Mouse (Mus musculus) embryonic facial prominence, embryonic 12.5 days (tissue): ENCODE measurements at regions not wholly inside any gene's neighbourhood (a gene's known extent, or its start where the extent isn't known, plus 50 kb on each side); places are given as distances from the start of the nearest gene placed in this dataset.

ENCODE experiments used
- ATAC-seq: fragments of 200-750 bp; cut with Nextera tagmentation; 2 replicates; pipeline ENCODE4 v1.8.0; 2017; ENCODE audit not compliant: insufficient number of reproducible peaks, insufficient read depth, low FRiP score, low TSS enrichment
- H3K27ac ChIP-seq: fragments of 300-500 bp; sonication (generic); 2 replicates; pipeline ENCODE4 v1.5.1; 2016; ENCODE audit warnings: mild to moderate bottlenecking
- H3K27me3 ChIP-seq: fragments of 300-500 bp; sonication (generic); 2 replicates; pipeline ENCODE4 v1.6.1; 2016; ENCODE audit warnings: mild to moderate bottlenecking, moderate library complexity
- H3K36me3 ChIP-seq: fragments of 300-500 bp; sonication (generic); 2 replicates; pipeline ENCODE4 v1.6.1; 2016; ENCODE audit warnings: mild to moderate bottlenecking
- H3K4me1 ChIP-seq: fragments of 300-500 bp; sonication (generic); 2 replicates; pipeline ENCODE4 v1.6.1; 2016
- H3K4me2 ChIP-seq: fragments of 300-500 bp; sonication (generic); replicated peaks from 2 replicates; pipeline ENCODE4 v1.6.1; 2016; ENCODE audit warnings: mild to moderate bottlenecking, moderate library complexity
- H3K4me3 ChIP-seq: fragments of 300-500 bp; sonication (generic); 2 replicates; pipeline ENCODE4 v1.5.1; 2016; ENCODE audit warnings: mild to moderate bottlenecking
- H3K9ac ChIP-seq: fragments of 300-500 bp; sonication (generic); 2 replicates; pipeline ENCODE4 v1.6.1; 2016; ENCODE audit warnings: mild to moderate bottlenecking, moderate library complexity
- H3K9me3 ChIP-seq: fragments of 300-500 bp; sonication (generic); 2 replicates; pipeline ENCODE4 v1.6.1; 2016; ENCODE audit warnings: mild to moderate bottlenecking, moderate library complexity
- WGBS: fragments of 180-500 bp; shearing (Covaris S2); methylation state at CpG from one replicate; pipeline ENCODE4 v1.1.7; 2016; 5-methylcytosine and 5-hydroxymethylcytosine counted together

DNA sequence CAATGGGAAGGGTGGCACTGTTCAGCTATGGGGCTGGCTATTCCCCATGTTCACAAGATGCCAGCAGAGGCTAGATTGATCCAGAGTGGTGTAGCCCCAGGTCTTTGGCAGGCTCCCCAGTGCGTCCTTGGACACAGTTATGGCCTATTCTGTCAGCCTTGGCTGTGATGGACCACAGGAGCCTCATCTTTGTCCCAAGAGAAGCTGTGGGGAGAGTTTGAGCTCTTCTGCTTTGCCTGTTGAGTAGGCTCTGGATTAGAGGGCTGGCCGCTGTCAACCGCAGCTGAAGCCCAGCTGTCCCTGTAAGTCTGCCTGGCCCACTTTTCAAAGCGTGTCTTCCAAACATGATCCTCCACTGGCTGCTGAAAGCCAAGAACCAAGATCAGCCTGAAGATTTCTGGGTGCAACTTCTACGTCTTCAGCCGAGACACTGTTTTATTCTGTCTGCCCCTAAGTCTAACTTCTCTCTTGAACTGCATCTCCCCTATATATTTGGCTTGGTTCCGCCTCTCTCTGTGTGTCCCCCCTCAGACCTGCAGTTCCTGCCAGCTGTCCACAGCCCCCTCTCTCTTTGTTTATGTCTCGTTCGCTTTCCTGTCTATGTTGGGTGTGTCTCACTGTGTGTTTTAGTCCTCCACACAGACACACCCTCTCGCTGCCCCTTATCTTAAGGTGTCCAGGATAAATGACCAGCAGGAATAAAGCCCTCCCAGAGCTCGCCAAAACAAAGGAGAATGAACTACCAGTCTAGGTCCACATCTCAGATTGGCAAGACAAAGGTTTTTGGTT, 56.7 kb upstream of the Dlg1 start:
- no peak overlapping the region for H3K9ac ChIP-seq
- H3K4me1 ChIP-seq, result no peaks in the 10 kb centered on the region
- no peaks in the 10 kb centered on the region for H3K9me3 ChIP-seq
- no peak overlapping the region for H3K4me3 ChIP-seq
- H3K4me2 ChIP-seq, result no peak overlapping the region
- no peaks in the 10 kb centered on the region for H3K27me3 ChIP-seq
- ATAC-seq, result no peak
- H3K27ac ChIP-seq, result peak overlapping the region; percentile 36
- 80% methylated on average over 11 of the region's 11 CpGs for WGBS
- H3K36me3 ChIP-seq, result no peaks in the 10 kb centered on the region

GRCm38 (mm10) chr16:31608964-31609363, 54.3 kb upstream of the Dlg1 start:
- WGBS, result 77% methylated on average over 7 of the region's 7 CpGs
- no peak for ATAC-seq
- H3K9me3 ChIP-seq, result no peaks in the 10 kb centered on the region
- no peak overlapping the region for H3K27ac ChIP-seq
- H3K9ac ChIP-seq, result no peak overlapping the region
- no peaks in the 10 kb centered on the region for H3K27me3 ChIP-seq
- H3K4me2 ChIP-seq, result no peak overlapping the region
- no peaks in the 10 kb centered on the region for H3K4me1 ChIP-seq
- H3K4me3 ChIP-seq, result no peak overlapping the region
- no peaks in the 10 kb centered on the region for H3K36me3 ChIP-seq

- Histone ChIP-seq H3K9ac (no peak overlapping the region), H3K9me3 (no peaks in the 10 kb centered on the region), H3K27me3 (no peaks in the 10 kb centered on the region), H3K4me1 (no peaks in the 10 kb centered on the region), H3K27ac (no peak overlapping the region), H3K4me2 (no peak overlapping the region), H3K4me3 (no peak overlapping the region), H3K36me3 (no peaks in the 10 kb centered on the region)
- 81% methylated on average over 10 of the region's 10 CpGs for WGBS
- ATAC-seq, result no peak
Measured at GRCm38 (mm10) chr16:31609394-31610172, 53.7 kb upstream of the Dlg1 start.
